Mouse (Mus musculus): ENCODE results near the gene Tfap2d. TPM values are rescaled to one million over a fixed set of nuclear protein-coding genes. Genes with fewer than 3 reads are reported as not detected.

The Tfap2d gene
- polyA plus RNA-seq, 1 experiment: not detected

DNA sequence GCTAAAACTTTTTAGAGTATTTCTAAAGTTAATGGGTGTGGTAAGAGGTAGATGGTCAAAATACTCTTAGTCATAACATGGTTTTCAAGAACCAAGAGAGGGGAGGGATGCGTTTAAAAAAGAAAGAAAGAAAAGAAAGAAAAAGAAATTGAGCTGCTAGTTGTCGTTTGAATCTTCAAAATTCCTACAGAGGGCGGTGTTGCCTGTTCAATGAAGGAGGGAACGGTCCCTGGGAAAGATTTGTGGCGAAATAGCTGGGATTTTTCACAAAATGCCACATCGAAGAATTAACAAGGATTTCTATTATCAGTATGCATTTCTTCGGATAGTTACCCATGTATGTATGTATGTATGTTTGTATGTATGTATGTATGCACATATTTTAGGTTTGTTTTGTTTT, 103.4 kb downstream of the Tfap2d start:
- TF ChIP-seq POLR2A (IDR thresholded peaks at IDR 0.05; ENCODE audit: borderline replicate concordance, control insufficient read depth, low read depth, low read length) (no peak), CTCF (IDR thresholded peaks at IDR 0.05; ENCODE audit: control insufficient read depth, insufficient read depth, low read length) (no peak)
- 4% methylated on average over 7 of the region's 7 CpGs for WGBS
- no peaks in the 10 kb centered on the region for H3K4me1 ChIP-seq (ENCODE audit: control insufficient read depth, insufficient read depth, low read length)
- no peak overlapping the region for H3K27ac ChIP-seq (ENCODE audit: control insufficient read depth, insufficient read depth, low read depth, low read length, poor library complexity)
- H3K4me3 ChIP-seq (replicated peaks; ENCODE audit: control insufficient read depth, low read depth, low read length): no peak overlapping the region

DNA sequence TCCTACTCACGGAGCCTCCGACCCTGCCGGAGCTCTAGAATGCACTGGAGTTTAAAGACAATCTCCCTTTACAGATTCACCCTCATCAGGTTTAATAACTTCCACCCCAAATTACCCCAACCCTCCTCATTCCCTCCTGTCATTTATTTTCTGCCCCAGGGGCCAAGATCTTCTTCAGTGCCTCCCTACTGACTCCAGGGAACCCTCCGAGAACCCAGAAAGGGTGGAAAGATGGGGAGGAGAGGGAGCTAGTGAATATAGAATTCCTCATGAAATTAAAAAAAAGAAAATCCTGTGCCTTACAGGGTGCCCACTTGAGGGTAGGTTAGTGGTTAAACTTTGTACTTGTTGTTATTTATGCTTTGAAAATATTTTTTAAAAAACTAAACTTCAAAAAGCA, 104.8 kb downstream of the Tfap2d start:
- no peak overlapping the region for H3K4me3 ChIP-seq (replicated peaks; ENCODE audit: control insufficient read depth, low read depth, low read length)
- H3K4me1 ChIP-seq (ENCODE audit: control insufficient read depth, insufficient read depth, low read length): no peaks in the 10 kb centered on the region
- WGBS: 8% methylated on average over 4 of the region's 4 CpGs
- H3K27ac ChIP-seq (ENCODE audit: control insufficient read depth, insufficient read depth, low read depth, low read length, poor library complexity): no peak overlapping the region
- TF ChIP-seq POLR2A (IDR thresholded peaks at IDR 0.05; ENCODE audit: borderline replicate concordance, control insufficient read depth, low read depth, low read length) (no peak), CTCF (IDR thresholded peaks at IDR 0.05; ENCODE audit: control insufficient read depth, insufficient read depth, low read length) (no peak)

DNA sequence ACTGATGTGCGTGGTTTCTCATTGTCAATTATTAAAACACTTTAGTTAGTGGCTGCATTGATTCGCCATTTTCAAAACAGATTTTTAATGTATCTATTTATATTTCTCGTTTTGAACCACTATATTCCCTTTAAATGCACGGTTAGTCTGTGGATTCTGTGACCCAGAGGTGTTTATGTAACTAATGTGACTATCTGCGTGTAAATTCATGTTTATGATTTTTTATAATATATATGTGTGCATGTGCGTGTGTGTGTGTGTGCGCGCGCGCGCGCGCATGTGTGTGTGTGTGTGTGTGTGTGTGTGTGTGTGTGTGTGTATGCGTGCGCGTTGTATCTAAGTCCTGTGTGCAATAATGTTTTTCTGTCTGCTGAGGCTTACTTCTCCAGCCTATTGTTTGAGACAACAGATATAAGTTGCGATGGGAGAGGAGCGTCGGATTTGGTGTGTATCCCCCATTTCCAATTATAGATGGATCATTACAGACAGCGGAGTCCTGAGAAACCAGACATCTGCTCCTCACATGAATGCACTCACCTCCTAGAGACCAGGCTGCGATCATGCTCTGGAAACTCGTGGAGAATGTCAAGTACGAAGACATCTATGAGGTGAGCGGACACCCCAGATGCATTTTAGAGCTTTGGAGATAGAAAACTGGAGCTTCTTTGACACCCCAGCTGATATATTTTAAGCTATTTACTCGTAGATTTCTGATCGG, 106.0 kb downstream of the Tfap2d start, which contains the start of gene Tfap2b:
Gene Tfap2b (plus strand): TSS at position 274 of the 718 bp plus-strand sequence.
- Histone ChIP-seq H3K27ac (ENCODE audit: control insufficient read depth, insufficient read depth, low read depth, low read length, poor library complexity) (no peak within 1 kb of the TSS), H3K4me3 (replicated peaks; ENCODE audit: control insufficient read depth, low read depth, low read length) (no peak within 1 kb of the TSS), H3K4me1 (ENCODE audit: control insufficient read depth, insufficient read depth, low read length) (no peaks in the 10 kb centered on the region)
- no peak for TF ChIP-seq CTCF (IDR thresholded peaks at IDR 0.05; ENCODE audit: control insufficient read depth, insufficient read depth, low read length)
- no peak for TF ChIP-seq POLR2A (IDR thresholded peaks at IDR 0.05; ENCODE audit: borderline replicate concordance, control insufficient read depth, low read depth, low read length)
- 8% methylated on average over 26 of the region's 26 CpGs for WGBS

DNA sequence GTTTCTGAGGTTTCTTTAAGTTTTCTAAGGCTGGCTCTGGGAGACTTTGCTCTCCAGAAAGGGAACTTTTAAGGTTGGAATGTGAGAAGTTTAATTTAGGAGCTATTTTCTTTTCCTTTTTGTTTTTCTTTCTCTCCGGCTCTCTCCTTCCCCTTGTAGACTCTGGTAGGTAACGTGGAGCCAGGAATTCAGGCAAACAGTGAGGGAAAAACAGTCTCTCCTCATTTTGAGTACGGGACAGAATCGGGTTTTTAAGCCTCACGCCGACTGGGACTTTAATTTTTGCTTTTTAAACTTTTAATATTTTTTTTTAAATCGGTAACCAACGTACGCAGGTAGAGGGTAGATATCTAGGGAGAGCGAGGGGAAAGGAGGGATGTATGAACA, 106.5 kb downstream of the Tfap2d start:
- TF ChIP-seq CTCF (IDR thresholded peaks at IDR 0.05; ENCODE audit: control insufficient read depth, insufficient read depth, low read length) (no peak), POLR2A (IDR thresholded peaks at IDR 0.05; ENCODE audit: borderline replicate concordance, control insufficient read depth, low read depth, low read length) (no peak)
- H3K4me3 ChIP-seq (replicated peaks; ENCODE audit: control insufficient read depth, low read depth, low read length): no peak overlapping the region
- WGBS: 3% methylated on average over 10 of the region's 10 CpGs
- no peak overlapping the region for H3K27ac ChIP-seq (ENCODE audit: control insufficient read depth, insufficient read depth, low read depth, low read length, poor library complexity)
- H3K4me1 ChIP-seq (ENCODE audit: control insufficient read depth, insufficient read depth, low read length): no peaks in the 10 kb centered on the region

DNA sequence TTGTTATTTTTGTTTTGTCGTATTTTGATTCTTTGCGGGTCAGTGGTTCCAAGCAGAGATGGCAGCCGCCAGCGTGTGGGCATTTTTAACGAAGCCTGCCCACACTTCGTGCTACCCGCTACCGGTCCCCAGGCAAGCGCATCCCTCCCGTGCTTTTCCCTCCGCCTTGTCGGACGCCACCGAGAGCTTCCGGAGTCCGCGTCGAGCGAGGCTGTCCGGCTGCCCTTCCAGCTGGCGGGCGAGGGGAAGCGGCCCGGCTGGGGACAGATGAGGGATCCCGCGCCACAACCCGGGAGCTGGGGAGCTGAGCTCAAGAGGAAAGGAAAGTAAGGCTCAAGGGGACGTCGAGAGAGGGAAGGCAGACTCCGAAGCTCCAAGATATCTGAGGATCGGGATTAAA, 107.0 kb downstream of the Tfap2d start:
- no peak overlapping the region for H3K27ac ChIP-seq (ENCODE audit: control insufficient read depth, insufficient read depth, low read depth, low read length, poor library complexity)
- no peaks in the 10 kb centered on the region for H3K4me1 ChIP-seq (ENCODE audit: control insufficient read depth, insufficient read depth, low read length)
- H3K4me3 ChIP-seq (replicated peaks; ENCODE audit: control insufficient read depth, low read depth, low read length): no peak overlapping the region
- 3% methylated on average over 31 of the region's 31 CpGs for WGBS
- TF ChIP-seq POLR2A (IDR thresholded peaks at IDR 0.05; ENCODE audit: borderline replicate concordance, control insufficient read depth, low read depth, low read length) (no peak), CTCF (IDR thresholded peaks at IDR 0.05; ENCODE audit: control insufficient read depth, insufficient read depth, low read length) (no peak)

DNA sequence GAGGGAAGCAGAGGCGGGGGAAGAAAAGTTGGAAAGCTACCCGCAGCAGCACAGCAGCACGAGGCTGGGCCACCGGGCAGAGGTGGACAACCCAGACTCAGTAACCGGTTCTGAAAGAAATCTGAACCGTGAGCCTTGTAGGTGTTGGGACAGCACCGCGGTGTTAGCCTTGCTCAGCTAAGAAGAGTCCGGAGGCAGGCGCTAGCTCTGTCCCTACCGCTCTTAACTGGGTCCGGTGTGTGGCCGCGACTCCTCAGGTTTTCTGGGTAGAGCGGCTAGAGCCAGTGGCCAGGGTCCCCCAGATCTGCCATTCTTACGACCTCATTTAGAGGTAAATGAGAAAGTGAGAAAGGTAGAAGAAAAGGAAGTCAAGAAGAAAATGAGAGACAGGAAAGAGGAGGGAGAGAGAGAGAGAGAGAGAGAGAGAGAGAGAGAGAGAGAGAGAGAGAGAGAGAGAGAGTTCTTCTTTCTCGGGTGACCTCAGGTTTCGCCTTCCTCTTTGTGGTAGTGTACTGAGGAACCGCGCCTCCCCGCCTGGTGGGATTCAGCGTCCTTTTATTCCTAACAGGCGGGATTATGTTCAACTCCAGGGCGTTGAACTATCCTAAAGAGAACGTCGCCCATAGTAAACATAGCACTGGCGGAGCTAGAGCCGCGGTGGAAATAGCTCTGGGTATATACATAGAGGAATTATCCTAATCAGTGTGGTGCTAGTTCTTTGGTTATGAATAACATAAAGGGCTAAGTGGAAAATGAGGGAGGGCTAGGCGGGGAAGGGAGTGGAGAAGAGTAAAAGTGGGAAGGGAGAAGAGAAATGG, 107.6 kb downstream of the Tfap2d start:
- H3K4me3 ChIP-seq (replicated peaks; ENCODE audit: control insufficient read depth, low read depth, low read length): no peak overlapping the region
- no peak overlapping the region for H3K27ac ChIP-seq (ENCODE audit: control insufficient read depth, insufficient read depth, low read depth, low read length, poor library complexity)
- TF ChIP-seq CTCF (IDR thresholded peaks at IDR 0.05; ENCODE audit: control insufficient read depth, insufficient read depth, low read length) (no peak), POLR2A (IDR thresholded peaks at IDR 0.05; ENCODE audit: borderline replicate concordance, control insufficient read depth, low read depth, low read length) (no peak)
- 3% methylated on average over 30 of the region's 30 CpGs for WGBS
- H3K4me1 ChIP-seq (ENCODE audit: control insufficient read depth, insufficient read depth, low read length): no peaks in the 10 kb centered on the region

DNA sequence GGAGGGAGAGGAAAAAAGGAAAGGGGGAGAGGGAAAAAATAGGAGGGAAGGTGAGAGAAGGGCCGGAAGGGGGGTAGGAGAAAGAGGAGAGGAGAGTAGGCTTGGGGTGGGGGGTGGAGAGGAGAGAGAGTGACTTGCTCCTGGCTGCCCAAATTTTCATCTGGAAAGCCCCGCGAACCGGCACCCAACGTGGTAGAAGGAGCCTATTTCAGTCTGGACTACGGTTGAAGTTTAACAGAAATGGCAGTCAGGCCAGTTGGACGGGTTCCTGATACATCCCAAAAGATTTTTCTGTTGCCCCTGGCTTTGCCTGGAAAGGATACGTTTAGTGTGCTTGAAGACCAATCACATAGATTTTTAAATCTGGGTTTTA, 108.2 kb downstream of the Tfap2d start:
- 7% methylated on average over 8 of the region's 8 CpGs for WGBS
- H3K4me3 ChIP-seq (replicated peaks; ENCODE audit: control insufficient read depth, low read depth, low read length): no peak overlapping the region
- TF ChIP-seq CTCF (IDR thresholded peaks at IDR 0.05; ENCODE audit: control insufficient read depth, insufficient read depth, low read length) (no peak), POLR2A (IDR thresholded peaks at IDR 0.05; ENCODE audit: borderline replicate concordance, control insufficient read depth, low read depth, low read length) (no peak)
- no peaks in the 10 kb centered on the region for H3K4me1 ChIP-seq (ENCODE audit: control insufficient read depth, insufficient read depth, low read length)
- no peak overlapping the region for H3K27ac ChIP-seq (ENCODE audit: control insufficient read depth, insufficient read depth, low read depth, low read length, poor library complexity)

DNA sequence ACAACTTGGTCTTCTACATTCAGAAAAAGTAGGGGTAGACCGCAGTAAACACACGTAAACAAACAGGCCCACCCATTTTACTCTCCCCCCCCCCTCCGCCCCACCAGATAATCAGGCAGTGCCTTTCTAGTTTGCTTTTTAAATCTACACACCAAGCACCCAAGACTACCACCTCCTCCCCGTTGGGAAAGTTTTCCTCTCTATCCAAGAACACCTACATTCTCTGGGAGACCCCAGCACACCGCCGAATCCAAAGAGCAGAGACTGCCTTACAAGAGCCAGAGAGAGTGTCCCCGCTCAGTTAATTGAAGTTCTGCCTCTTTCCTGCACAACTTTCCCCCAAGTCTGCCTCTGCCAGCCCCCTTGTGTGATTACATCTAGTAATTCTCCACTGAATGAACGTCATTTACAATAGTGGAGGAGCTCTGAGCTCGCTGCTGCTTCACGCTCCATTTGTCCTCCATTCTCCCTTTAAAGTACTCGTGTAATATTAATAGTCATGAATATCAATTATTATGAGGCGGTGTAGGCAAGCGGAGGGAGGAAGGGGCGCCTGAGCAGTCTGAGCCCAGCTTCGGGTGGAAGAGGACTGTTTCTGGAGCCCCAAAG, 108.8 kb downstream of the Tfap2d start:
- Histone ChIP-seq H3K4me1 (ENCODE audit: control insufficient read depth, insufficient read depth, low read length) (no peaks in the 10 kb centered on the region), H3K4me3 (replicated peaks; ENCODE audit: control insufficient read depth, low read depth, low read length) (no peak overlapping the region), H3K27ac (ENCODE audit: control insufficient read depth, insufficient read depth, low read depth, low read length, poor library complexity) (no peak overlapping the region)
- TF ChIP-seq POLR2A (IDR thresholded peaks at IDR 0.05; ENCODE audit: borderline replicate concordance, control insufficient read depth, low read depth, low read length): no peak
- no peak for TF ChIP-seq CTCF (IDR thresholded peaks at IDR 0.05; ENCODE audit: control insufficient read depth, insufficient read depth, low read length)
- WGBS: 6% methylated on average over 15 of the region's 15 CpGs
